Mouse (Mus musculus) neural tube, embryonic 10.5 days (tissue): ENCODE measurements around the gene Csf3.
"Not testable (repeated sequence)": the region's sequence is repeated elsewhere in the genome, so short reads cannot be mapped to it uniquely, and the experiment has no call there.

Source experiments
- DNase-seq: peaks from one replicate; pipeline ENCODE4 v3.0.0-alpha.2; 2017; ENCODE audit warnings: low spot score; ENCODE audit errors: extremely low spot score

Gene Csf3

GRCm38 (mm10) chr11:98696454-98697216, 4.4 kb upstream of the Csf3 start:
- no peak for DNase-seq

GRCm38 (mm10) chr11:98697225-98697624, 3.8 kb upstream of the Csf3 start:
- no peak for DNase-seq

- DNase-seq = no peak
Measured at GRCm38 (mm10) chr11:98698849-98699640, 2.0 kb upstream of the Csf3 start.

GRCm38 (mm10) chr11:98699911-98700310, 1.2 kb upstream of the Csf3 start:
- peak; percentile 62 for DNase-seq

- no peak for DNase-seq
Measured at GRCm38 (mm10) chr11:98702323-98702722, 1.3 kb downstream of the Csf3 start.

GRCm38 (mm10) chr11:98705021-98705420, 4.0 kb downstream of the Csf3 start:
- no peak for DNase-seq

- no peak for DNase-seq
Measured at GRCm38 (mm10) chr11:98707401-98708281, 6.6 kb downstream of the Csf3 start.

- no peak for DNase-seq
Measured at GRCm38 (mm10) chr11:98708282-98708956, 7.4 kb downstream of the Csf3 start.

- DNase-seq = no peak
Measured at GRCm38 (mm10) chr11:98709001-98709741, 8.1 kb downstream of the Csf3 start.

GRCm38 (mm10) chr11:98710416-98711045, 9.5 kb downstream of the Csf3 start:
- peak; percentile 85 for DNase-seq

- DNase-seq = no peak
Measured at GRCm38 (mm10) chr11:98711046-98711434, 10.0 kb downstream of the Csf3 start.

GRCm38 (mm10) chr11:98712009-98712408, 10.9 kb downstream of the Csf3 start:
- DNase-seq = not testable (repeated sequence)

- DNase-seq = no peak
Measured at GRCm38 (mm10) chr11:98713703-98714102, 12.6 kb downstream of the Csf3 start.

GRCm38 (mm10) chr11:98715946-98716345, 14.9 kb downstream of the Csf3 start:
- no peak for DNase-seq

GRCm38 (mm10) chr11:98717904-98718303, 16.8 kb downstream of the Csf3 start:
- DNase-seq = peak; percentile 67

- DNase-seq = no peak
Measured at GRCm38 (mm10) chr11:98720756-98721155, 19.7 kb downstream of the Csf3 start.

- DNase-seq = no peak
Measured at GRCm38 (mm10) chr11:98721458-98722226, 20.6 kb downstream of the Csf3 start.

- DNase-seq = no peak
Measured at GRCm38 (mm10) chr11:98723098-98723497, 22.0 kb downstream of the Csf3 start.

- DNase-seq = no peak
Measured at GRCm38 (mm10) chr11:98725926-98726506, 25.0 kb downstream of the Csf3 start.
